Mouse (Mus musculus): ENCODE data around the gene Zfp969.
"Not testable (repeated sequence)": the region's sequence is repeated elsewhere in the genome, so short reads cannot be mapped to it uniquely, and the experiment has no call there.

Zfp969 gene

GRCm38 (mm10) chr2:175703546-175703945, at the start of gene Zfp969:
Zfp969 (minus strand) TSS chr2:175703646.
- not testable (repeated sequence) for DNase-seq (ENCODE audit: low spot score in 2 of 2)

GRCm38 (mm10) chr2:175741237-175741636, 37.8 kb upstream of the Zfp969 start, which contains the start of gene Gm2007:
Gm2007 (plus strand) TSS chr2:175741537.
- DNase-seq (ENCODE audit: low spot score in 2 of 2) = not testable (repeated sequence)

- DNase-seq (ENCODE audit: low spot score in 2 of 2) = not testable (repeated sequence)
Observed at GRCm38 (mm10) chr2:175643678-175644077, 59.8 kb downstream of the Zfp969 start, which contains the start of gene Gm11007. Gm11007 (plus strand) TSS chr2:175643978.
